Mouse (Mus musculus) adrenal gland, postnatal 14 days (tissue): ENCODE results near the gene 1700019N19Rik. TPM values are rescaled to one million over a fixed set of nuclear protein-coding genes. Genes with fewer than 3 reads are reported as not detected.

Experiments used
- total RNA-seq: library from RNA; stranded (reverse); gene quantifications from 2 replicates; pipeline ENCODE4 v1.2.3, GENCODE M21; 2021

The 1700019N19Rik gene
- total RNA-seq, 1 experiment from 2014 or later = not detected

Other genes starting within 250 kb of the 1700019N19Rik start
- not detected in 2 replicates for gene Pnlip, start 142.0 kb downstream of the 1700019N19Rik start, total RNA-seq
- 1.7 TPM in 1 of 2 replicates, not detected in the other for gene Pnliprp1, start 65.6 kb downstream of the 1700019N19Rik start, total RNA-seq
- not detected in 2 replicates for gene Pnliprp2, start 34.7 kb downstream of the 1700019N19Rik start, total RNA-seq
- gene Eno4, start 149.0 kb upstream of the 1700019N19Rik start, total RNA-seq = 0.30 and 0.38 TPM in 2 replicates
- gene Hspa12a, start 149.2 kb upstream of the 1700019N19Rik start, total RNA-seq = 60.8 and 61.8 TPM in 2 replicates